Mouse (Mus musculus) left cerebral cortex, adult 2 months (tissue): ENCODE data around the gene Prodh2. TPM values are rescaled to one million over a fixed set of nuclear protein-coding genes. Genes with fewer than 3 reads are reported as not detected.
"Not testable (repeated sequence)": the region's sequence is repeated elsewhere in the genome, so short reads cannot be mapped to it uniquely, and the experiment has no call there.

ENCODE experiments used
- DNase-seq, 2 experiments: peaks; one replicate each; pipeline ENCODE4 v3.0.0; 2021 to 2022; ENCODE audit warnings: low spot score in 2 of 2, mixed read lengths in 1 of 2; ENCODE audit errors: extremely low spot score in 1 of 2
- H3K27ac ChIP-seq: fragments of 200-600 bp; 2 replicates; pipeline ENCODE4 v1.8.1; 2022
- H3K4me3 ChIP-seq: fragments of 200-600 bp; 2 replicates; pipeline ENCODE4 v1.8.1; 2022
- CTCF ChIP-seq: fragments of 200-600 bp; IDR thresholded peaks from 2 replicates; pipeline ENCODE4 v1.8.1; 2022; ENCODE audit warnings: antibody characterized with exemption, mild to moderate bottlenecking, moderate library complexity
- intact Hi-C: fragments of 180-260 bp; cut with DNase I; formaldehyde crosslinking; loops from one replicate; pipeline ENCODE4 v1.15.1; 2025
- total RNA-seq, 2 experiments: library from RNA; stranded (reverse); gene quantifications; 2 replicates each; pipeline ENCODE4 v1.2.3; 2021

Gene Prodh2
- total RNA-seq, 2 experiments from 2014 or later, result not detected

- no peak overlapping the region for H3K4me3 ChIP-seq
- H3K27ac ChIP-seq, result no peak overlapping the region
- intact Hi-C loops, result loop anchor here (2.0 to 5.0 kb wide), 3 partner anchors 50 to 159 kb away; partner anchors contain the start of genes Hspb6 and Proser3
- peak; percentile 12 for TF ChIP-seq CTCF
- DNase-seq, result no peak
Measured at GRCm38 (mm10) chr7:30490957-30491307, 2.5 kb upstream of the Prodh2 start.

DNA sequence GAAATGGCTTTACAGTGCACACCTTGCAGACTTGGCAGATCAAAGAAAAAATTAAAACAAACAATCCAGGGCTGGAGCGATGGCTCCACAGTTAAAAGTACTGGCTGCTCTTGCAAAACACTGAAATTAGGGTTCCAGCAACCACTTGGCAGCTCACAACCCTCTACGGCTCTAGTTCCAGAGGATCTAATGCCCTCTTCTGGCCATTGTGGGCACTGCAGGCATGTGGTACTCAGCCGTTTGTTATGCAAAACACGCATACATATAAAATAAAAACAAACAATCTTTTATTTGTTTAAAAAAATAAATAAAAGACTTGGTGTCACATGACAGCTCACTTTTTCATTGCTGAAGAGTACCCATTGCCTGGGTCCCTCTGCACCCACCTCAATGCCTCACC lies 657 bp upstream of the Prodh2 start:
- peak; percentile 53 to 77 for DNase-seq
- peak; percentile 82 for TF ChIP-seq CTCF
- Histone ChIP-seq H3K4me3 (no peak overlapping the region), H3K27ac (no peak overlapping the region)
- intact Hi-C loops, result loop anchor here (5.0 kb wide), 1 partner anchor 160 kb away; no protein-coding TSS in a partner anchor

DNA sequence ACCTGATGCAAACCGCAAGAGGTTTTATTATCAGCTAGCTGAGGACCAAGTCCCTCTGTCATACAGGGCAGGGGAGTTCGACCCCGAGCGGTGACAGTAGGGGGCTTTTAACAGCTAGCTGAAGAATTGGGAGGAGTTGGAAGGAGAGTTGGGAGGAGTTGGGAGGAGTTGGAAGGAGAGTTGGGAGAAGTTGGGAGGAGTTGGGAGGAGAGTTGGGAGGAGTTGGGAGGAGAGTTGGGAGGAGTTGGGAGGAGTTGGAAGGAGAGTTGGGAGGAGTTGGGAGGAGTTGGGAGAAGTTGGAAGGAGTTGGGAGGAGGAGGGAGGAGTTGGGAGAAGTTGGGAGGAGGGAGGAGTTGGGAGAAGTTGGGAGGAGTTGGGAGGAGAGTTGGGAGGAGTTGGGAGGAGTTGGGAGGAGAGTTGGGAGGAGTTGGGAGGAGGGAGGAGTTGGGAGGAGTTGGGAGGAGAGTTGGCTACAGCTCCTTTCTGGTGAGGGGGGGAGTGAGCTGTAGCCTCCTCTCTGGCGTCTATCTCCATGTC lies 2.2 kb downstream of the Prodh2 start:
- H3K4me3 ChIP-seq, H3K27ac ChIP-seq, DNase-seq, intact Hi-C loops: not testable (repeated sequence)

DNA sequence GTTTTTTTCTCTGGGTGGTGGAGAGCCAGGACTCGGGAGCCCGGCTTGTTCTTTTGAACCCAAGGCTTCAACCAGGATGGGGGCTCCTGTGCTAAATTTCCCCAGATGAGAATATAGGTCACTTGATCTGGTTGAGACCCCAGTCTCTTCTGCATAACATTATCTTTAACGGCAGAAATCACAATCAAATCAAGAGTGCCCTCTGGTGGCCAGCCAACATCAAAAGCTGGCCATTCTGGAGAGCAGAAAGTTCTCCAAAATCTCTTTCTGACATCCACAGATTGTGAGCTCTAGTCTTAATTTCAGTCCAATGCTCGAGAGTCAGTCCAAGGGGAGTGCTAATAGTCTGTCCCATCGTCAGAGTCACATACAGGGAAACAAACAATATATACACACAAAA lies 7.7 kb downstream of the Prodh2 start:
- intact Hi-C loops, H3K4me3 ChIP-seq, DNase-seq, H3K27ac ChIP-seq: not testable (repeated sequence)
- peak; percentile 41 for TF ChIP-seq CTCF

DNA sequence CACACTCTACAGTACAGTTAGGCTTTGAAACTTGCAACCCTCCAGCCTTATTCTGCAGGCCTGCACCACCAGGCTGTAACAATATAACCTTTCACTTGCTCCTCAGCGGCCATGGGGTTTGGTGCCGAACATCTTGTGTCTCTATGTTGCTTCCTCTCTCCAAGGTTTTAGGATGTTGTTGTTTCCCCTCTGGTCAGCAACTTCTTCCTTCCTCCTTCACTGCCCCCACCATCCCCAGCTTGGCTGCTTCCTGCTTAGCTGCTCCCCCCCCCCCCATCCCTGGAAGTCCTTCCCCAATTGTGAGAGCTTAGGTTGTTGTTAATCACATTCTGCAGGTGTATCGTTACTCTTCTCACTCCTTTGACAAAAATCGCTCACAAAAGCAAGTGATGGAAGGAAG lies 14.6 kb downstream of the Prodh2 start:
- no peak for DNase-seq
- TF ChIP-seq CTCF, result no peak
- intact Hi-C loops, result no loop called here
- Histone ChIP-seq H3K4me3 (no peak overlapping the region), H3K27ac (no peak overlapping the region)

- intact Hi-C loops, result no loop called here
- no peak overlapping the region for H3K4me3 ChIP-seq
- no peak overlapping the region for H3K27ac ChIP-seq
- no peak for DNase-seq
- TF ChIP-seq CTCF, result no peak
Measured at GRCm38 (mm10) chr7:30515003-30515760, 21.8 kb downstream of the Prodh2 start.

GRCm38 (mm10) chr7:30518325-30518724 lies 24.9 kb downstream of the Prodh2 start:
- H3K4me3 ChIP-seq, result no peak overlapping the region
- TF ChIP-seq CTCF, result no peak
- H3K27ac ChIP-seq, result no peak overlapping the region
- no peak for DNase-seq
- intact Hi-C loops, result no loop called here

- H3K27ac ChIP-seq, result no peak overlapping the region
- TF ChIP-seq CTCF, result no peak
- no peak overlapping the region for H3K4me3 ChIP-seq
- intact Hi-C loops, result no loop called here
- DNase-seq, result no peak
Measured at GRCm38 (mm10) chr7:30520396-30520795, 27.0 kb downstream of the Prodh2 start.

GRCm38 (mm10) chr7:30520856-30521255 lies 27.4 kb downstream of the Prodh2 start:
- TF ChIP-seq CTCF, result no peak
- H3K27ac ChIP-seq, result no peak overlapping the region
- intact Hi-C loops, result no loop called here
- H3K4me3 ChIP-seq, result no peak overlapping the region
- DNase-seq, result no peak

GRCm38 (mm10) chr7:30522871-30523270 lies 29.4 kb downstream of the Prodh2 start:
- Histone ChIP-seq H3K27ac (no peak overlapping the region), H3K4me3 (no peak overlapping the region)
- intact Hi-C loops, result no loop called here
- no peak for TF ChIP-seq CTCF
- DNase-seq, result peak in 1 of 2 experiments; percentile 9

DNA sequence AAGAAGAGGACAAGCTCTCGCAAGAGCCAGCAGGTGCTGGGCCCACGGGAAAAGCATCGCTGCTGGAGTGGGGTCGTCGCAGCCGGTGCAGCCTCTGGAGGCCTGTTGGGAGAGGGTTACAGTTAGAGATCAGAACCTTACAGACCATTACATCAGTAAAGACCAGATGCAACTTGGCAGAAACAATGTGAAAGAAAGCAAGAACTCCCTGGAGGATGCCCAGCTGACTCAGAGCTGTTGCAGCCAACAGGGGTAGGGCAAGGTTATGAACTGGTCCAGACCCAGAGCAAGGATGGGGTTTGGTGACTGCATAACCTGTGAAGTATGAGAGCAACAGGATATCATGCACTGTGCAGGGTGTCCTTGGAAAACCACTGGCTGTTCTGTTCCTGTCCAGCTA lies 31.1 kb downstream of the Prodh2 start:
- Histone ChIP-seq H3K4me3 (no peak overlapping the region), H3K27ac (no peak overlapping the region)
- TF ChIP-seq CTCF, result no peak
- intact Hi-C loops, result no loop called here
- no peak for DNase-seq

DNA sequence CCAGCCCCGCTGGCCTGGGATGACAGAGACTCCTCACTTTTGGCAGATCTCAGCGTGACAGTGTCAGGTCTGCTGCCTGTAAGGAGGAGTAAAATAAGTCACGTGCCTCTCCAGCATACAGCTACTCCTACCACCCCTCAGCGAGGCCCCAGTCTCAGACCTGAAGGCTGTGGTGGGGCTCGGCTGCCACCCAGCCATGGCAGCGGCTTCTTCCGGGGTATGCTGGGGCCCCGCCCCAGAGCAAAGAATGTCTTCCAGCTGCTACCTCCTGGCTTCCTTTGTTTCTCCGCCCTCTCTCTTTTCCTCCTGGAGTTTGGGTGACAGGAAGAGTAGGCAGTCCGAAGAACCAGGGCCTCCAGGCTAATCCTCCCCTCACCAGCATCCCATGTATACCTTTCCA lies 32.5 kb downstream of the Prodh2 start:
- Histone ChIP-seq H3K4me3 (no peak overlapping the region), H3K27ac (0 out of 2 replicates have a peak overlapping the region, but pooled peaks have one; percentile 15)
- DNase-seq, result peak in 1 of 2 experiments; percentile 33
- intact Hi-C loops, result no loop called here
- no peak for TF ChIP-seq CTCF

DNA sequence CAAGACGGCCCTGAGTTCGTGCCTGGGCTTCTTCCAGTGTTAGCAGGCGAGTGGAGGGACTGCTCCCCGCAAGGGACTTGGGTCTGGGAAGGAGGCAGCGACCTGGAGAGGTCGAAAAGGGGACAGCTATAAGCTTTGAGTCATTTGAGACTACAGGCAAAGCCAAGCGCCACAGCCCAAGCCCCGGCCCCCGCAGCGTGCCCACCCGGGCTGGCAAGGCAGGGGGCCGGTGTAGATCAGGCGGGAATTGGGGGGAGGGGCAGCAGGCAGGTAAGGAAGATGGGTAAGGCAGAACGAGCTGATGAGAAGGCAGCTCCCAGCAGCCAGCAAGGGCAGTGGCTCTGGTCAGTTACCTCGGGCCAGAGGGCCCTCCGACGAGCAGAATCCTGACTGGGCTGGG lies 33.0 kb downstream of the Prodh2 start:
- intact Hi-C loops, result no loop called here
- no peak for TF ChIP-seq CTCF
- Histone ChIP-seq H3K27ac (0 out of 2 replicates have a peak overlapping the region, but pooled peaks have one; percentile 15), H3K4me3 (no peak overlapping the region)
- no peak for DNase-seq
